Mouse (Mus musculus): ENCODE data around the gene Dpp7. TPM values are rescaled to one million over a fixed set of nuclear protein-coding genes. Genes with fewer than 3 reads are reported as not detected.
A peak's percentile ranks its signal among the peaks of the same experiment; 100 is the strongest.

Dpp7 gene
- polyA plus RNA-seq, 1 experiment, result not detected

- TF ChIP-seq POLR2A (IDR thresholded peaks at IDR 0.05; ENCODE audit: insufficient read depth, low read depth, low read length) (no peak), CTCF (IDR thresholded peaks at IDR 0.05; ENCODE audit: insufficient read depth, low read depth, low read length) (no peak)
- H3K4me1 ChIP-seq (ENCODE audit: control insufficient read depth, insufficient read depth, low read length), result peaks cover 21% of the 10 kb centered on the region
- WGBS, result 69% methylated on average over 1 of the region's 1 CpGs
- no peak overlapping the region for H3K4me3 ChIP-seq (ENCODE audit: insufficient read depth, low read depth, low read length)
- H3K27ac ChIP-seq (ENCODE audit: insufficient read depth, low read depth, low read length), result no peak overlapping the region
These were observed 40.9 kb upstream of the Dpp7 start for GRCm38 (mm10) chr2:25397010-25397409.

DNA sequence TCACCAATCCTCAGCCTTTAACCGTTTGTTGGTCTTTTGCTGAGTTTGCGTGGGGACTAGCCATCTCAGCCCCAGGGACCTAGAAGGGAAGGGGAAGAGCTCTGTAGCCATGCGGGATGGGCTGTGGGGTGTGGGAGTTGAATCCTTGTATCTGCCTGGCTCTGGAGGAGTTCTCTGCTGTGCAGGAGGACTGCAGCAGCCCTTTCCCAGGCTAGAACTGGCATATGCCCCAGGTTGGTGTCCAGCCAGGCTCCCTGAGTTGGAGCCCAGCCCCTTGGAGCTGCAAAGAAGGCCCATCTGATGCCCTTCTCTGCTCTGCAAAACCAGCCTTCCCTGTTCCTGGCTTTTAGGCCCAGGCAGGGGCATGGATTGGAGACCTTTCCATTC is 40.4 kb upstream of the Dpp7 start:
- H3K4me3 ChIP-seq (ENCODE audit: insufficient read depth, low read depth, low read length), result no peak overlapping the region
- H3K4me1 ChIP-seq (ENCODE audit: control insufficient read depth, insufficient read depth, low read length), result peaks cover 21% of the 10 kb centered on the region
- no peak overlapping the region for H3K27ac ChIP-seq (ENCODE audit: insufficient read depth, low read depth, low read length)
- 42% methylated on average over 3 of the region's 3 CpGs for WGBS
- TF ChIP-seq CTCF (IDR thresholded peaks at IDR 0.05; ENCODE audit: insufficient read depth, low read depth, low read length) (no peak), POLR2A (IDR thresholded peaks at IDR 0.05; ENCODE audit: insufficient read depth, low read depth, low read length) (no peak)

DNA sequence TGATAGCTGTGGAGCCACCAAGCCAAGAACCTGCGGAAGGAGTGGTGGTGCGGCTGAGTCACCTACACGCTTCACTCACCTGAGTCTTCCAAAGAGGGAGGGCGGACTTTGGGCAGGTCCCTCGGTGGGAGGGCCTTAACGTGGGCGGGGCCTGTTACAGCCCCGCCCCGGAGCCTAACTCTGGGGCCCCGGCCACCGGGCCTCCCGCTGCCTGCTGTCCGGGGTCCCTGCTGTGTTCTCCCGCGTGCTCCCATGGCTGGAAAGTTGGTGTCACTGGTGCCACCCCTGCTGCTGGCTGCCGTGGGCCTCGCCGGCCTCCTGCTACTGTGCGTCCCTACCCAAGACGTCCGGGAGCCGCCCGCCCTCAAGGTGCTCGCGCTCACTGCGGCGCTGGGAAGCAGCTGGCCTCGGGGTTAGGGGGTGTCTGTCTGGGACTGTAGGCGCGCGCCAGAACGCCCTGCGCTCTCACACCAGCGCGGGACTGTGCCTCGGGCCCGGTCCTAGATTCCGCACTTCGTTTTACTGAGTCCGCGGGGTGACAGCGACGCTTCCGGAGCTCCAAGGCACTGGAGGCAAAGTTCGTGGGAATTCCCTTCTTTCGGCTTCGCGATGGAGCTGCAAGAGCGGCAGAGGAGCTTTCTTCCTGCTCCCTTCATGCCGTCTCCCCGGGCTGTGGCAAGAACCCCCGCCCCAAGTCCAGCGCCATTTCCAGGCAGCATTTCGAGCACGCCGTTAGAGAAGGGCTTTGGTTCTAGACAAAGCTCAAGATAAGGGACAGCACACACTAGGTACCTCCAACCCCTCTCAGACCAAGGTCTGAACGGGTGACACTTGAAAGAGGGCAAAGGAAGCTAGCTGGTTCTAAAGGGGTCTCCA is 39.8 kb upstream of the Dpp7 start, which contains the start of gene Entpd2:
Gene Entpd2 (plus strand): TSS at position 154 of the 876 bp plus-strand sequence.
- 3% methylated on average over 57 of the region's 57 CpGs for WGBS
- Histone ChIP-seq H3K4me1 (ENCODE audit: control insufficient read depth, insufficient read depth, low read length) (peaks cover 21% of the 10 kb centered on the region), H3K27ac (ENCODE audit: insufficient read depth, low read depth, low read length) (no peak within 1 kb of the TSS), H3K4me3 (ENCODE audit: insufficient read depth, low read depth, low read length) (peak within 1 kb of the TSS; percentile 44)
- no peak for TF ChIP-seq CTCF (IDR thresholded peaks at IDR 0.05; ENCODE audit: insufficient read depth, low read depth, low read length)
- no peak for TF ChIP-seq POLR2A (IDR thresholded peaks at IDR 0.05; ENCODE audit: insufficient read depth, low read depth, low read length)

DNA sequence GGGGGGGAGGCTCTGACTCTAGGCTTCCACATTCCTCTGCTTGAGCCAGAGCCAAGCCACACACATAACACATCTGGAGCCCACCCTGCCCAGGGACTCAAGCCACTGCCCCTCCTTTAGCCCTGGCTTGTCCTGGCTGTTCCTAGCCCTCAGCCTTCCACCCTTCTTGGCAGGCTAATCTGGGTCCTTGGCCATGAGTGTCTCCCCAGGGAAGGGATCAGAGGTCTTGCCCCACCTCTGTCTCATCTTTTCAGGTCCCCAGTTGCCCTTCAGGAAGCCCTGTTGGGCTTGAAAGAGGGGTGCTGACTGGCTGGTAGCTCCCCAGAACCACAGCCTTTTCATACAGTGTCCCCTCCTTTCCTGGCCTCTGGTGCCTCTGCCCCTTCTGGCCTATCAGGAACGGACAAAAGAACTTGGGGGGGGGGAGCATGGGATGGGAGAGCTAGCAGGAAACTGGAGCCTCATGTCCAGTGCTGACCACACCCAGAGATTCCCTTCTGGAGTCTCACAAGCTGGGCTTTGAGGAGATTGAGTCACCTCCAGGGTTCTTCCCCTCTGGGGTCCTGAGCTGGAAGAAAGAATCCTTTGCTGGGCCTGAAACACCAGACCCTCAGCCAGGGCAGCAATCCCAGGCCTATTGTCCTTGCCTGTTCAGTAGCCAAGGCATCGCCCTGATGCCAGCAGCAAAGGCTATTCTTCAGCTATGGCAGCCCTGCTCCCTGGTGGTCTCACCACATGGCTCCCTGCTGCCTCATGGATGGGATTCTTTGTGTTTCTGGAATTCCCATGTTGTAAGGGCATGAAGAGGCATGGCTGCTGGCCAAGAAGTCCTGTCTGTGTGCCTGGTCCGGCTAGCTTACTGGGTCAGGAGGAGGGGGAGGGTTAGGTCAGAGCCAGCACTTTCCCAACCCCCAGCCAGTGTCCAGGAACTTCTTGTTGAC is 38.4 kb upstream of the Dpp7 start:
- Histone ChIP-seq H3K4me3 (ENCODE audit: insufficient read depth, low read depth, low read length) (no peak overlapping the region), H3K4me1 (ENCODE audit: control insufficient read depth, insufficient read depth, low read length) (peaks cover 17% of the 10 kb centered on the region), H3K27ac (ENCODE audit: insufficient read depth, low read depth, low read length) (no peak overlapping the region)
- WGBS, result 36% methylated on average over 3 of the region's 3 CpGs
- TF ChIP-seq POLR2A (IDR thresholded peaks at IDR 0.05; ENCODE audit: insufficient read depth, low read depth, low read length) (no peak), CTCF (IDR thresholded peaks at IDR 0.05; ENCODE audit: insufficient read depth, low read depth, low read length) (no peak)

GRCm38 (mm10) chr2:25391266-25391665 is 35.1 kb upstream of the Dpp7 start:
- Histone ChIP-seq H3K27ac (ENCODE audit: insufficient read depth, low read depth, low read length) (no peak overlapping the region), H3K4me3 (ENCODE audit: insufficient read depth, low read depth, low read length) (no peak overlapping the region), H3K4me1 (ENCODE audit: control insufficient read depth, insufficient read depth, low read length) (peaks cover 12% of the 10 kb centered on the region)
- TF ChIP-seq POLR2A (IDR thresholded peaks at IDR 0.05; ENCODE audit: insufficient read depth, low read depth, low read length) (no peak), CTCF (IDR thresholded peaks at IDR 0.05; ENCODE audit: insufficient read depth, low read depth, low read length) (no peak)
- WGBS, result 85% methylated on average over 5 of the region's 5 CpGs

- H3K4me1 ChIP-seq (ENCODE audit: control insufficient read depth, insufficient read depth, low read length), result no peaks in the 10 kb centered on the region
- TF ChIP-seq POLR2A (IDR thresholded peaks at IDR 0.05; ENCODE audit: insufficient read depth, low read depth, low read length) (no peak), CTCF (IDR thresholded peaks at IDR 0.05; ENCODE audit: insufficient read depth, low read depth, low read length) (no peak)
- no peak overlapping the region for H3K27ac ChIP-seq (ENCODE audit: insufficient read depth, low read depth, low read length)
- 87% methylated on average over 5 of the region's 5 CpGs for WGBS
- no peak overlapping the region for H3K4me3 ChIP-seq (ENCODE audit: insufficient read depth, low read depth, low read length)
These were observed 28.3 kb upstream of the Dpp7 start for GRCm38 (mm10) chr2:25384492-25384891.

GRCm38 (mm10) chr2:25376589-25376988 is 20.4 kb upstream of the Dpp7 start:
- WGBS, result 62% methylated on average over 4 of the region's 4 CpGs
- Histone ChIP-seq H3K4me3 (ENCODE audit: insufficient read depth, low read depth, low read length) (no peak overlapping the region), H3K4me1 (ENCODE audit: control insufficient read depth, insufficient read depth, low read length) (peaks cover 10% of the 10 kb centered on the region), H3K27ac (ENCODE audit: insufficient read depth, low read depth, low read length) (no peak overlapping the region)
- TF ChIP-seq CTCF (IDR thresholded peaks at IDR 0.05; ENCODE audit: insufficient read depth, low read depth, low read length) (no peak), POLR2A (IDR thresholded peaks at IDR 0.05; ENCODE audit: insufficient read depth, low read depth, low read length) (no peak)

DNA sequence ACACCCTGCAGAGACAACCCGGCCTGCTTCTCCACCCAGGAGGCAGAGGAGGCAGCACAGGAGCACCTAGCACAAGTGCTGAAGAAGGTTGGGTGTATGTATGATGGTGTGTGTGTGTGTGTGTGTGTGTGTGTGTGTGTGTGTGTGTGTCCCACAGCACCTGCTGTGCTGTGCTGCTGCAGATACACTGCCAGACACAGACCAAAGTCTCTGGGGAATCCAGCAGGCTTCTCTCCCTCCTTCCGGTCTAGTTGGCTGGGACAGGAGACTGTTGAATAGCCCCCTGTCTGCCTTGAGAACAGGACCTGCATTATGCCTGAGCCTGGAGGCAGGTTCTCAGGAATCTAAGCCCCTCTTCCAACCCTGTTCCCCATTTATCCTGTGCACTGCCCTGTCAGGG is 17.3 kb upstream of the Dpp7 start:
- H3K4me3 ChIP-seq (ENCODE audit: insufficient read depth, low read depth, low read length), result no peak overlapping the region
- 26% methylated on average over 2 of the region's 2 CpGs for WGBS
- TF ChIP-seq CTCF (IDR thresholded peaks at IDR 0.05; ENCODE audit: insufficient read depth, low read depth, low read length) (no peak), POLR2A (IDR thresholded peaks at IDR 0.05; ENCODE audit: insufficient read depth, low read depth, low read length) (no peak)
- H3K27ac ChIP-seq (ENCODE audit: insufficient read depth, low read depth, low read length), result no peak overlapping the region
- H3K4me1 ChIP-seq (ENCODE audit: control insufficient read depth, insufficient read depth, low read length), result peaks cover 11% of the 10 kb centered on the region
